Mouse (Mus musculus) bone marrow macrophage, adult 2 months (primary cell): ENCODE measurements around the gene Xntrpc.

ENCODE experiments used
- CTCF ChIP-seq: IDR thresholded peaks from 2 replicates; pipeline ENCODE4 v1.5.1; 2012; ENCODE audit warnings: low read depth, mild to moderate bottlenecking, low read length, moderate library complexity
- POLR2A ChIP-seq: IDR thresholded peaks from 2 replicates; pipeline ENCODE4 v1.6.1; 2012; ENCODE audit warnings: mild to moderate bottlenecking, low read depth, low read length, borderline replicate concordance

DNA sequence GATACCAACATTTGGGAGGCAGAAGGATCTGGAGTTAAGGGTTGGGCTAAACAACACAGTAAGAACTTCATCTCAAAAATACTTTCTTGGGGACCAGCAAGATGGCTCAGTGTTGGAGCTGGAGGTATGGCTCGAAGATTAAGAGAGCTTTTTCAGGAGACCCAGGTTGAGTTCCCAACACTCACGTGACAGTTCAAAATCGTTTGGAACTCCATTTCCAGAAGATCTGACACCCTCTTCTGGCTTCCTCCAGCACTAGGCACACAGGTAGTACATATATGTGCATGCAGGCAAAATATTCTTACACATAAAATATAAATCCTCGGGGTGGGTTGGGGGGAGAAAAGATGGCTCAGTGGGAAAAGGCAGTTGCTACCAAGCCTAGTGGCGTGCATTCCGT lies 850 bp downstream of the Xntrpc start:
- no peak for TF ChIP-seq CTCF
- TF ChIP-seq POLR2A = no peak
